Mouse (Mus musculus) right cerebral cortex, adult 2 months (tissue): ENCODE results near the gene Trim30a.
"Not testable (repeated sequence)": the region's sequence is repeated elsewhere in the genome, so short reads cannot be mapped to it uniquely, and the experiment has no call there.

ENCODE experiments used
- DNase-seq, 2 experiments: peaks; one replicate each; pipeline ENCODE4 v3.0.0; 2021 to 2022; ENCODE audit warnings: low spot score in 2 of 2

Gene Trim30a

DNA sequence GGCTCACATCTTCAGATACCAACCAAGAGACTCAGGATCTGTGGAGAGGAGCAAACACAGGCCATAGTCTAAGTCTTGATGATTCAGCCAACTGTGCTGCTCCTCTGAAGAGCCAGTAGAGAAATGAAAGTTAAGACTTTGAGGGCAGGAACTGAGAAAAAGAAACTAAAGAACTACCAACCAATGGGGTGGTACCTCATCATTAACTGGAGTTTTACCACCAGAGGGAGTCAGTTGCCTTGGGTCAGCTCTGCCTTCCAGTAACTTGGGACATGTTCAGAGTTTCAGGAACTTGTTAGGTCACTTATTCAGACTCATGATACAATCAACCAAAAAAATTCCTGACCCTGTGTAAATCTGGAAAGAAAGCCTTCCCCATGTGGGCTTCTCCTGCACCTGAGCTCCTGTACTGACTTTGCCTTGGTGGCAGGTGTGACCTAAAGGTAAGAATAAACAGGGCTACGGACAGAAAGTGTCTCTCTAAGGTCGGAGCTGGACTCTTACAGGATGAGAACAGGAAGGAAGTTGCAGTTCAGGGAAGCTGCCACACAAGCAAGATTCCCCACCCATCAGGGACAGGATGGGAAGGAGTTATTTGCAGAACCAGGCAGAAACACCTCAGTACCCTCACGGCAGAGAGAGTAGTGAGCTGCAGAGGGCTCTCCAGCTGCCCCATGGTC, at the start of gene Trim30a:
Trim30a (minus strand) TSS at position 129 of the 680 bp plus-strand sequence.
- no peak for DNase-seq

GRCm38 (mm10) chr7:104507421-104508065, 42.5 kb upstream of the Trim30a start, which contains the start of gene Trim30d:
Gene Trim30d (minus strand): TSS chr7:104507849.
- not testable (repeated sequence) for DNase-seq

GRCm38 (mm10) chr7:104501589-104502371, 36.8 kb upstream of the Trim30a start:
- DNase-seq: no peak

- DNase-seq: not testable (repeated sequence)
Observed at GRCm38 (mm10) chr7:104501186-104501585, 36.2 kb upstream of the Trim30a start.

DNA sequence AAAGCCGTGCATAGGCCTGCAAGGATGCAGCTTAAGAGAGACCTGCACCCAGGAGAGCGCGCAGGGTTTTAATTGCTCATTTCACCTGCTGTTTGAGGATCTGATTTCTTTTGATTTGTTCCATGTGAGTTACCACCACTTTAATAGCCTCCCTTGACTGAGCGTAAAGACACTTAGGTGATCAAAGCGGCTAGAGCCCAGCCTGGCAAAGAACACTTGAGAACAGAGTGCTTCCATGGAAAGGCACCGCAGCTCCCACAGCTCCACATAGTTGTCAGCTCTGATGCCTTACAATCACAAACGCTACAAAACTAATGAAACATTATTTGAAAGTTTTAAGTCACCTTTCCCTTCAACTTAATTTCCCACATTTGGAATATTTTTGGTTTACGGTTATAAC, 34.5 kb upstream of the Trim30a start:
- DNase-seq: not testable (repeated sequence)

DNA sequence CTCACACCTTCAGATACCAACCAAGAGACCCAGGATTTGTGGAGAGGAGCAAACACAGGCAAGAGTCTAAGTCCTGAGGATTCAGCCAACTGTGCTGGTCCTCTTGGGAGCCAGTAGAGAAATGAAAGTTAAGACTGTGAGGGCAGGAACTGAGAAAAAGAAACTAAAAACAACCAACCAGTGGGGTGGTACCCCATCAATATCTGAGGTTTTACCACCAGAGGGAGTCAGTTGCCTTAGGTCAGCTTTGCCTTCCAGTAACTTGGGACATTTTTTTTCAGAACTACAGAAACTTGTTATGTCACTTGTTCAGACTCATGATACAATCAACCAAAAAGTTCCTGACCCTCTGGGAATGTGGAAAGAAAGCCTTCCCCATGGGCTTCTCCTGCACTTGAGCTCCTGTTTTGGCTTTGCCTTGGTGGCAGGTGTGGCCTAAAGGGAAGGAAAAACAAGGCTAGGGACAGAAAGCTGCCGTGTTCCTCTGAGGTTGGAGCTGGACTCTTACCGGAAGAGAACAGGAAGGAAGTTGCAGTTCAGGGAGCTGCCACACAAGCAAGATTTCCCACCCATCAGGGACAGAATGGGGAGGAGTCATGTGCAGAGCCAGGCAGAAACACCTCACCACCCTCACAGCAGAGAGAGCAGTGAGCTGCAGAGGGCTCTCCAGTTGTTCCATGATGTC, 18.9 kb downstream of the Trim30a start:
- no peak for DNase-seq

- DNase-seq: no peak
Observed at GRCm38 (mm10) chr7:104404460-104404950, 60.5 kb downstream of the Trim30a start.

DNA sequence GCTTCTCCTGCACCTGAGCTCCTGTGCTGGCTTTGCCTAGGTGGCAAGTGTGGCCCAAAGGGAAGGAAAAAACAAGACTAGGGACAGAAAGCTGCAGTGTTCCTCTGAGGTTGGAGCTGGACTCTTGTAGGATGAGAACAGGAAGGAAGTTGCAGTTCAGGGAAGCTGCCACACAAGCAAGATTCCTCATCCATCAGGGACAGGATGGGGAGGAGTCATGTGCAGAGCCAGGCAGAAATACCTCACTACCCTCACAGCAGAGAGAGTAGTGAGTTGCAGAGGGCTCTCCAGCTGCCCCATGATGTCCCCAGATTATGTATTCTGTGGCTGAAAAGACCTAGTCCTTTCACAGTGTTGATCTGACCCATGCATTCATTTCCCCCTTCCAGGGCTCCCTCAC, 63.9 kb downstream of the Trim30a start:
- no peak for DNase-seq

DNA sequence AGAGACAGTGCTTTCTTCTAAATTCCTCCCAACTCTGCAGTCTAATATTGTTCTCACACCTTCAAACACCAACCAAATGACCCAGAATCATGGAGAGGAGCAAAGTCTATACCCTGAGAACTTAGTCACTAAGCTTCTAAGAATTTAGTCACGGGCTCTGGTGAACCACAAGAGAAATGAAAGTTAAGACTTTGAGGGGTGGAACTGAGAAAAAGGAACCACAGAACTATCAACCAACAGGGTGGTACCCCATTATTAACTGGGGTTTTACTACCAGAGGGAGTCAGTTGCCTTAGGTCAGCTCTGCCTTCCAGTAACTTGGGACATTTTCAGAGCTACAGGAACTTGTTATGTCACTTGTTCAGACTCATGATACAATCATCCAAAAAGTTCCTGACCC, 64.3 kb downstream of the Trim30a start, which contains the start of gene Trim30c:
Trim30c (minus strand) TSS at position 140 of the 400 bp plus-strand sequence.
- no peak for DNase-seq

DNA sequence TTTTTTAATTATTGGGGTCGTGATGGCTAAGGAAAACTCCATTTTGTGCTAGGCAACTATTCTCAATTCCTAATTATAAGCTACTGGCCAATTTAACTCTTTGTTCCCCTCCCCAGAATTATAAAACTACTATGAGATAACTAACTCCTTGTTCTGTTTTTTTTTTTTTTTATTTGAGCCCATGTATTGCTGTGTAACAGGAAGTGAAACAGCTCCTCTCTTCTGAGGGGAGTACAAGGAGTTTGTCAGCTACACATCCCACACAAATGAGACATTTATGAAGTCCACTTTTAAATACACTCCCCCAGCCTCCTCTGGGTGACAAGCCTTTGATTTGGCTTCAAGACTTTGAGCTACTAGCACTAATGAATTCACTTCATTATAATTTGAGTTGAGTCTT, 66.5 kb downstream of the Trim30a start:
- no peak for DNase-seq

DNA sequence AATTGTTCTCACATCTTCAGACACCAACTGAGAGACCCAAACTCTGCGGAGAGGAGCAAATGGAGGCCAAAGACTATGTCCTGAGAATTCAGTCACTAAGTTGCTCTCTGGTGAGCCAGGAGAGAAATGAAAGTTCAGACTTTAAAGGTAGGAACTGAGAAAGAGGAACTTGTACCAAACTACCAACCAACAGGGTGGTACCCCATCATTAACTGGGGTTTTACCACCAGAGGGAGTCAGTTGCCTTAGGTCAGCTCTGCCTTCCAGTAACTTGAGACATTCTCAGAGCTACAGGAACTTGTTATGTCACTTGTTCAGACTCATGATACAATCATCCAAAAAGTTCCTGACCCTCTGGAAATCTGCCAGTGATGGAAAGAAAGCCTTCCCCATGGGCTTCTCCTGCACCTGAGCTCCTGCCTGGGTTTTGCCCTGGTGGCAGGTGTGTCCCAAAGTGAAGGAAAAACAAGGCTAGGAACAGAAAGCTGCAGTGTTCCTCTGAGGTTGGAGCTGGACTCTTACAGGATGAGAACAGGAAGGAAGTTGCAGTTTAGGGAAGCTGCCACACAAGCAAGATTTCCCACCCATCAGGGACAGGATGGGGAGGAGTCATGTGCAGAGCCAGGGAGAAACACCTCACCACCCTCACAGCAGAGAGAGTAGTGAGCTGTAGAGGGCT, 95.1 kb downstream of the Trim30a start, which contains the start of gene Trim30b:
Trim30b (minus strand) TSS at position 149 of the 679 bp plus-strand sequence.
- peak in 1 of 2 experiments; percentile 2 for DNase-seq

GRCm38 (mm10) chr7:104366339-104366738, 98.7 kb downstream of the Trim30a start:
- no peak for DNase-seq
